Mouse (Mus musculus) hematopoietic stem cell, adult 5-6 weeks (primary cell): ENCODE results near the gene Dlg2. TPM values are rescaled to one million over a fixed set of nuclear protein-coding genes. Genes with fewer than 3 reads are reported as not detected.
A peak's percentile ranks its signal among the peaks of the same experiment; 100 is the strongest.

Experiments
- ATAC-seq, 2 experiments: fragments of 125-278 bp in 1 of 2; replicated peaks in 1 of 2; 2 replicates each; pipeline ENCODE4 v1.8.0; 2016 to 2017; ENCODE audit warnings: inconsistent platforms in 2 of 2, mild to moderate bottlenecking in 2 of 2, moderate number of reproducible peaks in 2 of 2, low read depth in 1 of 2, moderate TSS enrichment in 1 of 2; ENCODE audit not compliant: low FRiP score in 2 of 2, poor library complexity in 2 of 2, severe bottlenecking in 2 of 2, insufficient read depth in 1 of 2, low TSS enrichment in 1 of 2
- total RNA-seq: library from RNA; stranded (forward); fragments of 172-1452, 232-1000 nt; gene quantifications from 2 replicates; pipeline ENCODE4 v1.2.3, GENCODE M21; 2017

The Dlg2 gene
- total RNA-seq, 1 experiment from 2014 or later, result 3.8 TPM

GRCm38 (mm10) chr7:91810774-91811173 is 1334.3 kb downstream of the Dlg2 start:
- ATAC-seq, result no peak

- ATAC-seq, result no peak
Observed at GRCm38 (mm10) chr7:91818004-91818403, 1341.5 kb downstream of the Dlg2 start.

- ATAC-seq, result no peak
Observed at GRCm38 (mm10) chr7:91832207-91832606, 1355.7 kb downstream of the Dlg2 start.

GRCm38 (mm10) chr7:91845723-91846122 is 1369.3 kb downstream of the Dlg2 start:
- ATAC-seq, result no peak

GRCm38 (mm10) chr7:91849364-91849763 is 1372.9 kb downstream of the Dlg2 start:
- no peak for ATAC-seq

- ATAC-seq, result no peak
Observed at GRCm38 (mm10) chr7:91853653-91854052, 1377.2 kb downstream of the Dlg2 start.

GRCm38 (mm10) chr7:91856931-91857330 is 1380.5 kb downstream of the Dlg2 start:
- no peak for ATAC-seq

GRCm38 (mm10) chr7:91862806-91863531 is 1386.5 kb downstream of the Dlg2 start:
- ATAC-seq, result peak; percentile 58 to 75

GRCm38 (mm10) chr7:91868919-91869318 is 1392.4 kb downstream of the Dlg2 start:
- ATAC-seq, result no peak

GRCm38 (mm10) chr7:91876831-91877230 is 1400.4 kb downstream of the Dlg2 start:
- ATAC-seq, result no peak

- no peak for ATAC-seq
Observed at GRCm38 (mm10) chr7:91877804-91878203, 1401.3 kb downstream of the Dlg2 start.

- ATAC-seq, result no peak
Observed at GRCm38 (mm10) chr7:91886336-91886735, 1409.9 kb downstream of the Dlg2 start.

- ATAC-seq, result no peak
Observed at GRCm38 (mm10) chr7:91893991-91894390, 1417.5 kb downstream of the Dlg2 start.

- no peak for ATAC-seq
Observed at GRCm38 (mm10) chr7:91896935-91897334, 1420.5 kb downstream of the Dlg2 start.

GRCm38 (mm10) chr7:91897509-91897908 is 1421.0 kb downstream of the Dlg2 start:
- no peak for ATAC-seq

GRCm38 (mm10) chr7:91902503-91902902 is 1426.0 kb downstream of the Dlg2 start:
- ATAC-seq, result no peak

- ATAC-seq, result no peak
Observed at GRCm38 (mm10) chr7:91916809-91917208, 1440.3 kb downstream of the Dlg2 start.

- ATAC-seq, result no peak
Observed at GRCm38 (mm10) chr7:91919099-91919498, 1442.6 kb downstream of the Dlg2 start.

GRCm38 (mm10) chr7:91919738-91920137 is 1443.3 kb downstream of the Dlg2 start:
- no peak for ATAC-seq
